Mouse (Mus musculus): ENCODE data around the gene Tmem248. TPM values are rescaled to one million over a fixed set of nuclear protein-coding genes. Genes with fewer than 3 reads are reported as not detected.

The Tmem248 gene
- polyA plus RNA-seq, 1 experiment = 25.2 TPM

DNA sequence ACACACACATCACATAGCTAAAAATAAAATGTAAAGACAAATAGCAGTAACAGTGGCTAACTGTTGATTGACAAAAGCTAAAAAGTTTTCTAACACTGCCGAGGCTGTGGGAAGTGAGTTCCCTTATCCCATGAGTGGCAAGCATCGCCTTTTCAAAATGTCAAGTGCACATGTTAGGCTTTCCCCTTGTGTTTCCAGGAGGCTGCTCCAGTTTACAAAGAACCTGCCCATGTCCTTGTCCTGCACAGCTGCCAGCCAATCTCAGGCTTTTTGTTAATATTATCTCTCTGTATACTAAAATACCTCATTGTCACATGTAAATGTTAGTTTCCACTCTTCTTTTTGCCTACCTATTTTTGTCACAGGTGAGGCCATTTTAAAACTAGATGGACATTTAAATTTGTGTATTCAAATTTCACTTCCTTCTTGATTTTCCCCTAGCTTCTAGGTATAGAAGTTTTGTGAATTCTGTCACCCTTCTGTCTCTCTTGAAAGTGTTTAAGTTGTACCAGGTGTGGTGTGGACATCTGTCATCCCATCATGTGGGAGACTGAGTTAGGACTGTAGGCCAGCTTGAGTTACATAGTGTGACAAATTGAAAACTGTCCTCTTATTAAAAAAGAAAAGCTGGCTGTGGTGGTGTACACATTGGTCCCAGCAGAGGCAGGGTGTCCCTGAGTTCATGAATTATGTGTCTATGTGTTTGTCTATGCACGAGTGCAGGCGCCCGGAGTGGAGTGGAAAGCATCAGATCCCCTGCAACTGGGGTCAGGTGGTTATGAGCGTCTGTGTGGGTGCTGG lies 34.9 kb upstream of the Tmem248 start:
- WGBS = 82% methylated on average over 6 of the region's 6 CpGs
- peaks cover 3% of the 10 kb centered on the region for H3K4me1 ChIP-seq (ENCODE audit: control insufficient read depth, insufficient read depth, low read length)
- H3K4me3 ChIP-seq (replicated peaks; ENCODE audit: control insufficient read depth, low read depth, low read length) = no peak overlapping the region
- H3K27ac ChIP-seq (ENCODE audit: control insufficient read depth, insufficient read depth, low read depth, low read length, poor library complexity) = no peak overlapping the region
- TF ChIP-seq POLR2A (IDR thresholded peaks at IDR 0.05; ENCODE audit: borderline replicate concordance, control insufficient read depth, low read depth, low read length) = no peak
- no peak for TF ChIP-seq CTCF (IDR thresholded peaks at IDR 0.05; ENCODE audit: control insufficient read depth, insufficient read depth, low read length)

DNA sequence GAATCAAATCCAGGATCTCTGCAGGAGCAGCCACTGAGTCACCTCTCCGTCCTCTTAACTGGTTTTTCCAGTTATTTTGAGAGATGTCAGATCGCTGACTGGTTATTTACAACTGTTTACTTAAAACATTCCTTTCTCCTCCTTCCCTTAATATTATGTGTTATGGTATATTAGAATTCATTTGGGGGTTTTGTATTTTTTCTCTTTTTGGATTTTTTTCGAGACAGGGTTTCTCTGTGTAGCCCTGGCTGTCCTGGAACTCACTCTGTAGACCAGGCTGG lies 34.4 kb upstream of the Tmem248 start:
- WGBS = 90% methylated on average over 3 of the region's 3 CpGs
- Histone ChIP-seq H3K4me1 (ENCODE audit: control insufficient read depth, insufficient read depth, low read length) (peaks cover 3% of the 10 kb centered on the region), H3K4me3 (replicated peaks; ENCODE audit: control insufficient read depth, low read depth, low read length) (no peak overlapping the region), H3K27ac (ENCODE audit: control insufficient read depth, insufficient read depth, low read depth, low read length, poor library complexity) (no peak overlapping the region)
- no peak for TF ChIP-seq CTCF (IDR thresholded peaks at IDR 0.05; ENCODE audit: control insufficient read depth, insufficient read depth, low read length)
- TF ChIP-seq POLR2A (IDR thresholded peaks at IDR 0.05; ENCODE audit: borderline replicate concordance, control insufficient read depth, low read depth, low read length) = no peak

DNA sequence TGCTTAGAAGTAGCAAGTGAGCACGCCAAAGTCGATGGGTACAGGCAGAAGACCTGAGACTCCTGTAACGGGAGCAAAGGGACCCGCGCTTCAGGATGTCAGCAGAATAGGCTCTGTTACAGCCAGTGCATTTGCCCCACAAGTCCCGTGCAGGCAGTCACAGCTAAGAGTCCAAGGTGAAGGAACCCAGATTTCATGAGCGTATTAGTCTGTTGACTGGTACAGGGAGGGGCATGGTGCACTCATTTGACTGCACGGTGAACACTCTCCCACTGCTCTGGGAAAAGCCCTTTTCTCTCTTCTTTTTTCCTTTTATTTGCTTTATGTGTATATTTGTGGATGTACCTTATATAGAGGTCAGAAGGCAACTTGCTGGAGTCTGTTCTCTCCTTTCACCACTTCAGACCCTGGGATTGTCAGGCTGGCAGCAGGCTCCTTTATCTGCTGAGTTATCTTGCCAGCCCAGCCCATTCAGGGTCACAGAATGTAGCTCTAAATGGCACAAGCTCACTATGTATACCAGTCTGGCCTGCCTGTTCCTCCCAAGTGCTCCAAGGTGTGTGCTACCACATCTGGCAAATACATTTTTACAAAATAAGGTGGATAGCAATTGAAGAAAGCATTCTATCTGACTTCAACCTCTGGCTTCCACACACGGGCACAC lies 32.6 kb upstream of the Tmem248 start:
- TF ChIP-seq CTCF (IDR thresholded peaks at IDR 0.05; ENCODE audit: control insufficient read depth, insufficient read depth, low read length) (no peak), POLR2A (IDR thresholded peaks at IDR 0.05; ENCODE audit: borderline replicate concordance, control insufficient read depth, low read depth, low read length) (no peak)
- H3K27ac ChIP-seq (ENCODE audit: control insufficient read depth, insufficient read depth, low read depth, low read length, poor library complexity) = no peak overlapping the region
- 85% methylated on average over 9 of the region's 9 CpGs for WGBS

DNA sequence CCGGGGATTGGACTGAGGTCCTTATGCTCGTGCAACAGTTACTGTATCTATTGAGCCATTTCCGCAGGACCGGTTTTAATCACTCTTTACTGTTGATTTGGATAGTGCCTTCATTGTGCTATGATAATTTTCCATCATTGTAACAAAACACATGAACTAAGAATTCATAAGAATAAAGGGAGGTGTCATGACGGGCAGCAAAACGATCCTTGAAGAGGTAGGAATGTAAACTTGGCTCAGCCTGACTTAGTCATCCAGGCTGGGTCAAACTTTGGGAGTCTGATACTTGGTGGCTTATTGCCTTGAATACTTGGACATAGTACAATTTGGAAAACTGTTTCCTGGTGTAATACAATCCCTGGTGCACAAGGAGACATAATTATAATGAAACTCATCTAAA lies 31.6 kb upstream of the Tmem248 start:
- H3K4me1 ChIP-seq (ENCODE audit: control insufficient read depth, insufficient read depth, low read length) = peaks cover 3% of the 10 kb centered on the region
- TF ChIP-seq POLR2A (IDR thresholded peaks at IDR 0.05; ENCODE audit: borderline replicate concordance, control insufficient read depth, low read depth, low read length) (no peak), CTCF (IDR thresholded peaks at IDR 0.05; ENCODE audit: control insufficient read depth, insufficient read depth, low read length) (no peak)
- 88% methylated on average over 6 of the region's 6 CpGs for WGBS

More for the DNA sequence above, 32.6 kb upstream of the Tmem248 start:
- no peak overlapping the region for H3K4me3 ChIP-seq (replicated peaks; ENCODE audit: control insufficient read depth, low read depth, low read length)
- peaks cover 3% of the 10 kb centered on the region for H3K4me1 ChIP-seq (ENCODE audit: control insufficient read depth, insufficient read depth, low read length)

DNA sequence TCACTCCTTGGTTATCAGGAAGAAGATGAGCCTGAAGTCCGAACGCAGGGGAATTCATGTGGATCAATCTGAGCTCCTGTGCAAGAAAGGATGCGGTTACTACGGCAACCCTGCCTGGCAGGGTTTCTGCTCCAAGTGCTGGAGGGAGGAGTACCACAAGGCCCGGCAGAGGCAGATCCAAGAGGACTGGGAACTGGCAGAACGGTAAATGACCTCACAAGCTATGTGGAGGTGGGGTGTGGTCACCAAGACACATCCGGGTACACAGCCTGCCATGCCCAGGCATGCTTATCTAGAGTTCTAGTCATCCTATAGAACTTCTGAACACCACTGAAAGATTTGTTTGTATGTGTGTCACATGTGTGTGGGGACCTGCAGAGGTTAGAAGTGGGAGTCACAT lies 29.5 kb upstream of the Tmem248 start:
- no peak overlapping the region for H3K27ac ChIP-seq (ENCODE audit: control insufficient read depth, insufficient read depth, low read depth, low read length, poor library complexity)
- 78% methylated on average over 7 of the region's 7 CpGs for WGBS
- peaks cover 2% of the 10 kb centered on the region; the same call in 1 of the 2 replicates for H3K4me1 ChIP-seq (ENCODE audit: control insufficient read depth, insufficient read depth, low read length)
- H3K4me3 ChIP-seq (replicated peaks; ENCODE audit: control insufficient read depth, low read depth, low read length) = no peak overlapping the region
- TF ChIP-seq POLR2A (IDR thresholded peaks at IDR 0.05; ENCODE audit: borderline replicate concordance, control insufficient read depth, low read depth, low read length) (no peak), CTCF (IDR thresholded peaks at IDR 0.05; ENCODE audit: control insufficient read depth, insufficient read depth, low read length) (no peak)

More for the DNA sequence above, 31.6 kb upstream of the Tmem248 start:
- Histone ChIP-seq H3K27ac (ENCODE audit: control insufficient read depth, insufficient read depth, low read depth, low read length, poor library complexity) (no peak overlapping the region), H3K4me3 (replicated peaks; ENCODE audit: control insufficient read depth, low read depth, low read length) (no peak overlapping the region)

DNA sequence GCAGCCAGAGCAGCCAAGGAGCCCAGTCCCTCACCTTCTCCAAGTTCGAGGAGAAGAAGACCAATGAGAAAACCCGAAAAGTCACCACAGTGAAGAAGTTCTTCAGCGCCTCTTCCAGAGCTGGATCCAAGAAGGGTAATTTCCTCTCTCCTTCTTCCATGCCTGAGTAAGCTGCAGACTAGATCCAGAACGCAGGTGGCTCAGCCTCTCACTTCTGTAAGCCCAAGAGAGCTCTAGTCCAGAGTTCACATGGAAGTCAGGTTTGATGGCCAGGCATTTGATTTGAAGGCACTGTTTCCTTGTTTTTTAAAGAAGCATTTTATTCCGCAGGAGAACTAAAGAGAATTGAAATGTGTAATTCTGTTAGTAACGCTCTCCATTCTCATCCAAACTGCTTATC lies 26.0 kb upstream of the Tmem248 start:
- Histone ChIP-seq H3K4me1 (ENCODE audit: control insufficient read depth, insufficient read depth, low read length) (no peaks in the 10 kb centered on the region; the same call in 1 of the 2 replicates), H3K27ac (ENCODE audit: control insufficient read depth, insufficient read depth, low read depth, low read length, poor library complexity) (no peak overlapping the region), H3K4me3 (replicated peaks; ENCODE audit: control insufficient read depth, low read depth, low read length) (no peak overlapping the region)
- TF ChIP-seq POLR2A (IDR thresholded peaks at IDR 0.05; ENCODE audit: borderline replicate concordance, control insufficient read depth, low read depth, low read length) (no peak), CTCF (IDR thresholded peaks at IDR 0.05; ENCODE audit: control insufficient read depth, insufficient read depth, low read length) (no peak)
- WGBS = 90% methylated on average over 6 of the region's 6 CpGs

DNA sequence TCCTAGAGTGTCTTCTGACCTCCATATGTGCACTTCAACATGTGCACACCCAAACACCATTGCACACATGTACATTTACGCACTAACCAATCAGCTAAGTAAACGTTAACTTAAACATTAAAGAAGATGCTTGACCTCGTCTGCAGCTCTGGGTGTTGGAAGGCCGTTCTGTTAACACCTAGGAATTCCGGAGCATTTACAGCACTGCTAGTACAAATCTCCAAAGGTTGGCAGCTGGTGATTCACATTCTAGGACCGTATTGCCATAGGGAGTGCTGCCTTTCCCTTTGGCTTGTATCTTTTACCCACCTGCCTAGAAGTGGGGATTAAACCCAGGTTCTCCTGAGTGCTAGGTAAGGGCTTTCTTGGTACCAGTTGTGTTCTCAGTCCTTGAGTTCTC lies 25.0 kb upstream of the Tmem248 start:
- no peak overlapping the region for H3K27ac ChIP-seq (ENCODE audit: control insufficient read depth, insufficient read depth, low read depth, low read length, poor library complexity)
- no peaks in the 10 kb centered on the region; the same call in 1 of the 2 replicates for H3K4me1 ChIP-seq (ENCODE audit: control insufficient read depth, insufficient read depth, low read length)
- H3K4me3 ChIP-seq (replicated peaks; ENCODE audit: control insufficient read depth, low read depth, low read length) = no peak overlapping the region
- TF ChIP-seq CTCF (IDR thresholded peaks at IDR 0.05; ENCODE audit: control insufficient read depth, insufficient read depth, low read length) = no peak
- 88% methylated on average over 6 of the region's 6 CpGs for WGBS

DNA sequence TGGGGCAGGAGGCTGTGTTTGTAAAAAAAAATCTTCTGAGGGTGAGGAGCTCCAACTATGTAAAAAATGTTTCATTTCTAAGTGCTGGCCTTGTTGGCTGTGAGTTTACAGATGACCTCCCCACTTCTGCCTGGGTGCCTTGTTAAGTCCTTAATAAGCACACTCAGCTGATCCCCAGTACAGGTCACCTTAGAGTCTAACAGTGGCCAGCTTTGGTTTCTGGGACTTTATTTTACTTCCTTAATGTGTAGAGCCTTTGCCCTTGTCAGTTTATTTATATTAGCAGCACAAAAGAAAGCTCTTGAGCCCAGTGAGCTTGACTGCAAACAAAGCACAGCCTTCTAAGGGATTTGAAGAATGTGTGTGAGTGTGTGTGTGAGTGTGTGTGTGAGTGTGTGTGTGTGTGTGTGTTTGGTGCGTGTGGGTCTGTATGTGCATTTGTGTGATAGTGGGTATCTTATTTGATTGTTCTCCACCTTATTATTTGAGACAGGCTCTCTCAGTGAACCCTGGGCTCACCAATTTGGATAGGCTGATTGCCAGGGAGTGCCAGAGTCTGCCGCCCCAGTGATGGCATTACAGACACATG lies 24.4 kb upstream of the Tmem248 start:
- H3K27ac ChIP-seq (ENCODE audit: control insufficient read depth, insufficient read depth, low read depth, low read length, poor library complexity) = no peak overlapping the region
- TF ChIP-seq CTCF (IDR thresholded peaks at IDR 0.05; ENCODE audit: control insufficient read depth, insufficient read depth, low read length) (no peak), POLR2A (IDR thresholded peaks at IDR 0.05; ENCODE audit: borderline replicate concordance, control insufficient read depth, low read depth, low read length) (no peak)
- no peak overlapping the region for H3K4me3 ChIP-seq (replicated peaks; ENCODE audit: control insufficient read depth, low read depth, low read length)
- no peaks in the 10 kb centered on the region; the same call in 1 of the 2 replicates for H3K4me1 ChIP-seq (ENCODE audit: control insufficient read depth, insufficient read depth, low read length)
- 69% methylated on average over 2 of the region's 2 CpGs for WGBS

All from bone marrow, adult 2 months (tissue).